Mouse (Mus musculus) myocyte (in vitro differentiated cells): ENCODE measurements around the gene Iars2. TPM values are rescaled to one million over a fixed set of nuclear protein-coding genes. Genes with fewer than 3 reads are reported as not detected.

Experiments used
- H3K27me3 ChIP-seq: one replicate; pipeline ENCODE4 v1.6.1; 2011; ENCODE audit not compliant: control insufficient read depth, insufficient read depth, insufficient read length
- H3K36me3 ChIP-seq: one replicate; pipeline ENCODE4 v1.6.1; 2011; ENCODE audit not compliant: control insufficient read depth, insufficient read depth
- H3K4me2 ChIP-seq: one replicate; pipeline ENCODE4 v1.6.1; 2011; ENCODE audit warnings: low read depth, control low read depth
- H3K4me3 ChIP-seq: one replicate; pipeline ENCODE4 v1.5.1; 2011; ENCODE audit warnings: mild to moderate bottlenecking, control low read depth, moderate library complexity
- H3K79me2 ChIP-seq: one replicate; pipeline ENCODE4 v1.6.1; 2011; ENCODE audit not compliant: control insufficient read depth, insufficient read depth
- H3ac ChIP-seq: one replicate; pipeline ENCODE4 v1.6.1; 2011; ENCODE audit not compliant: control insufficient read depth, insufficient read length
- CEBPB ChIP-seq: IDR thresholded peaks from 2 replicates; pipeline ENCODE4 v1.6.1; 2011; ENCODE audit warnings: mild to moderate bottlenecking, moderate library complexity; ENCODE audit not compliant: poor library complexity, insufficient read depth, severe bottlenecking
- E2F4 ChIP-seq: IDR thresholded peaks from one replicate; pipeline ENCODE4 v1.6.1; 2011; ENCODE audit warnings: mild to moderate bottlenecking, control low read depth, moderate library complexity; ENCODE audit not compliant: insufficient read depth
- MAX ChIP-seq: IDR thresholded peaks from one replicate; pipeline ENCODE4 v1.6.1; 2011; ENCODE audit warnings: low read depth, mild to moderate bottlenecking, control low read depth
- MYOD1 ChIP-seq, 3 experiments: IDR thresholded peaks; one replicate each; pipeline ENCODE4 v1.6.1; 2011; ENCODE audit warnings: control low read depth in 2 of 3, low read depth in 2 of 3, mild to moderate bottlenecking in 2 of 3, moderate library complexity in 1 of 3; ENCODE audit not compliant: insufficient read length in 2 of 3, control insufficient read depth in 1 of 3
- MYOG ChIP-seq, 3 experiments: IDR thresholded peaks; one replicate each; pipeline ENCODE4 v1.6.1; 2011; ENCODE audit warnings: control low read depth in 2 of 3, low read depth in 2 of 3, mild to moderate bottlenecking in 2 of 3; ENCODE audit not compliant: insufficient read length in 2 of 3, control insufficient read depth in 1 of 3, insufficient read depth in 1 of 3
- POLR2A ChIP-seq: IDR thresholded peaks from one replicate; pipeline ENCODE4 v1.6.1; 2011; ENCODE audit warnings: low read depth, mild to moderate bottlenecking, control low read depth, moderate library complexity; ENCODE audit not compliant: insufficient read length
- POLR2AphosphoS2 ChIP-seq: IDR thresholded peaks from one replicate; pipeline ENCODE4 v1.6.1; 2011; ENCODE audit warnings: low read depth, control low read depth; ENCODE audit not compliant: insufficient read length
- REST ChIP-seq: IDR thresholded peaks from one replicate; pipeline ENCODE4 v1.6.1; 2011; ENCODE audit warnings: mild to moderate bottlenecking, control low read depth, moderate library complexity; ENCODE audit not compliant: insufficient read depth, insufficient read length
- SRF ChIP-seq: IDR thresholded peaks from one replicate; pipeline ENCODE4 v1.6.1; 2011; ENCODE audit warnings: low read depth; ENCODE audit not compliant: control insufficient read depth, insufficient read length
- TCF12 ChIP-seq: IDR thresholded peaks from one replicate; pipeline ENCODE4 v1.6.1; 2011; ENCODE audit warnings: mild to moderate bottlenecking, control low read depth; ENCODE audit not compliant: poor library complexity, insufficient read depth, severe bottlenecking
- TCF3 ChIP-seq: IDR thresholded peaks from one replicate; pipeline ENCODE4 v1.6.1; 2011; ENCODE audit warnings: low read depth, control low read depth; ENCODE audit not compliant: insufficient read length
- USF1 ChIP-seq: IDR thresholded peaks from one replicate; pipeline ENCODE4 v1.6.1; 2011; ENCODE audit warnings: low read depth, mild to moderate bottlenecking, control low read depth, moderate library complexity
- polyA plus RNA-seq: library from polyadenylated mRNA; unstranded; fragments of >200 nt; fragmentation: generic; extraction: Trizol; gene quantifications from one replicate; pipeline ENCODE4 v1.2.1, GENCODE M21; 2012; ENCODE audit warnings: missing spikeins

The Iars2 gene
- polyA plus RNA-seq, 1 experiment = 16.2 TPM

DNA sequence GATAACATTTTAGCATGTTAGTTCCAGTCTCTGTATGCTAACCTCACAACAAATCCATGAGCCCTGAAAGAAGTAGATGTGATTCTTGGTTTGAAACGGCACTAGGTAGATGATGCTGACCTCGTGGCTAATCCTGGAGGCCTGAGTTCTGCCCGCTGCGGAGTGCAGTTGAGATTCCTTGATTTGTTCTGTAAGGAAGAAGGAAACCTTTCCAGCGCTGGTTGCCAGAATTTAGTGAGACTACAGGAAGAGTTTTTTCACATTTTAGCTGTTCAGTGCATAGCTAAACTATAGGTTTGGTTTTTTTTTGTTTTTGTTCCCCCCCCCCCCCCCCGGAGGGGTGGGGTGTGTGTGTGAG is 35.0 kb upstream of the Iars2 start:
- Histone ChIP-seq H3ac (no peak overlapping the region), H3K27me3 (no peaks in the 10 kb centered on the region), H3K4me3 (peak overlapping the region; percentile 71)

GRCm38 (mm10) chr1:185363526-185364182 is 34.5 kb upstream of the Iars2 start:
- Histone ChIP-seq H3ac (peak overlapping the region; percentile 76), H3K4me3 (peak overlapping the region; percentile 71), H3K79me2 (peaks cover 55% of the 10 kb centered on the region), H3K4me2 (peak overlapping the region; percentile 92), H3K36me3 (peaks cover 6% of the 10 kb centered on the region), H3K27me3 (no peaks in the 10 kb centered on the region)
- TF ChIP-seq TCF12 (no peak), CEBPB (peak; percentile 99), POLR2AphosphoS2 (peak; percentile 71), POLR2A (peak; percentile 35), MAX (peak; percentile 95)

More for the DNA sequence above, 35.0 kb upstream of the Iars2 start:
- Histone ChIP-seq H3K79me2 (peaks cover 58% of the 10 kb centered on the region), H3K4me2 (peak overlapping the region; percentile 92), H3K36me3 (peaks cover 6% of the 10 kb centered on the region)
- TF ChIP-seq SRF = no peak
- no peak for TF ChIP-seq CEBPB
- no peak for TF ChIP-seq MYOG (IDR thresholded peaks at IDR 0.05; ENCODE audit: control insufficient read depth in 1 of 3, insufficient read depth in 1 of 3, insufficient read length in 2 of 3, low read depth in 2 of 3)
- TF ChIP-seq TCF3 = no peak
- no peak for TF ChIP-seq MAX
- no peak for TF ChIP-seq POLR2A
- TF ChIP-seq MYOD1 (IDR thresholded peaks at IDR 0.05; ENCODE audit: control insufficient read depth in 1 of 3, insufficient read length in 2 of 3, low read depth in 2 of 3) = no peak
- no peak for TF ChIP-seq USF1
- no peak for TF ChIP-seq POLR2AphosphoS2
- TF ChIP-seq TCF12 = no peak
- no peak for TF ChIP-seq E2F4
- no peak for TF ChIP-seq REST

DNA sequence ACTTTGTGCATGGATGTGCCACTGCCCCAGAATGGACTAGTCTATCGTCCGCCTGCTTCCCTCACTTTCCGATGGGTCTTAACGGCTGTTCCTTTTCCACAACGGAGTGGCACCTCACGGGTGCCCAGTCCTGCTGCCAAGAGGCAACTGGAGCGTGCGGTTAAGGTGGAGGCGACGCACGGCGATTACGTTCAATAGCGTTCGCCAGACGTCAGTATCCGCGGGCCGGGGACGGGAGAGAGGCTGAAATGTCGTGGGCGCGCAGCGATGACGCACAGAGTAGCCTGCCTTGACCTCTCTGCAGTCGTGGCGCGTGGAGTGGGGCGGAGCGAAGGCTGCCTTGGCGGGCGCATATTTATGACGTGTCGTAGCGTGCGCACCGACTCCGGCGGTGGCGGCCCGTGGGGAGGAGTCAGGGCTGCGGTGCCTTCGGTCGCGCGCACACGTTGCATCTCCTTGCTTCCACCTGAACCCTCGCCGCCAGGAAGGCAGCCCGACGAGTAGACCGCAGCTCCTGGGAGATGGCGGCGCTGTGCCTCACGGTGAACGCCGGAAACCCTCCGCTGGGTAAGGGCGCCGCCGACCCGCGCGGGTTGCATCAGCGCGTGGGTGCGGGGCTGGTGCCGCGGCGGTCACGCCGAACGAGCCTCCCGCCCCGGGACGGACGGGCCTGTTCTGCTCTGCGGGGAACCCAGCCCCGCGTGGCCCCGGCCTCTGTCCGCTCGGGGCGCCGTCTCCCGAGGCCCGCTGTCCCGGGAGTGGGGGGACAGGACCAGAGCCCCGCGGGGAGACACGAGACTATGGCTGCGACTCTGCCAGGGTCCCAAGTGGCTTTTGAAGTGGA is 33.7 kb upstream of the Iars2 start, which contains the start of gene Eprs:
Gene Eprs (plus strand): TSS at position 368 of the 844 bp plus-strand sequence.
- peak within 1 kb of the TSS; percentile 76 for H3ac ChIP-seq
- H3K27me3 ChIP-seq = no peaks in the 10 kb centered on the region
- TF ChIP-seq TCF3 (no peak), E2F4 (no peak), MYOD1 (IDR thresholded peaks at IDR 0.05; ENCODE audit: control insufficient read depth in 1 of 3, insufficient read length in 2 of 3, low read depth in 2 of 3) (peak in 1 of 3 experiments; percentile 13), USF1 (no peak), POLR2AphosphoS2 (peak; percentile 96), MYOG (IDR thresholded peaks at IDR 0.05; ENCODE audit: control insufficient read depth in 1 of 3, insufficient read depth in 1 of 3, insufficient read length in 2 of 3, low read depth in 2 of 3) (no peak), POLR2A (peak; percentile 95), CEBPB (0 out of 2 replicates have a peak, but pooled peaks have one; percentile 14), SRF (peak; percentile 78), TCF12 (no peak), MAX (no peak), REST (no peak)
- peak within 1 kb of the TSS; percentile 92 for H3K4me2 ChIP-seq
- H3K36me3 ChIP-seq = peaks cover 6% of the 10 kb centered on the region
- H3K4me3 ChIP-seq = peak within 1 kb of the TSS; percentile 71
- peaks cover 48% of the 10 kb centered on the region for H3K79me2 ChIP-seq

GRCm38 (mm10) chr1:185358211-185358610 is 29.0 kb upstream of the Iars2 start:
- H3K4me3 ChIP-seq = no peak overlapping the region
- peaks cover under 1% of the 10 kb centered on the region for H3K79me2 ChIP-seq
- no peaks in the 10 kb centered on the region for H3K27me3 ChIP-seq
- no peak overlapping the region for H3K4me2 ChIP-seq
- TF ChIP-seq USF1 = no peak
- TF ChIP-seq MYOG (IDR thresholded peaks at IDR 0.05; ENCODE audit: control insufficient read depth in 1 of 3, insufficient read depth in 1 of 3, insufficient read length in 2 of 3, low read depth in 2 of 3) = no peak
- TF ChIP-seq SRF = no peak
- TF ChIP-seq POLR2AphosphoS2 = no peak
- TF ChIP-seq E2F4 = no peak
- no peak for TF ChIP-seq CEBPB
- TF ChIP-seq TCF12 = no peak
- no peak for TF ChIP-seq TCF3
- no peak for TF ChIP-seq POLR2A
- TF ChIP-seq MAX = no peak
- no peak for TF ChIP-seq REST
- no peaks in the 10 kb centered on the region for H3K36me3 ChIP-seq
- no peak overlapping the region for H3ac ChIP-seq
